Mouse (Mus musculus) MEL-GATA-1-ER (cell line): Measurements from ENCODE around the gene Zfp185.
"Not testable (repeated sequence)": the region's sequence is repeated elsewhere in the genome, so short reads cannot be mapped to it uniquely, and the experiment has no call there.

Experiments used
- DNase-seq: peaks from one replicate; pipeline ENCODE4 v3.0.0-alpha.2; 2012; ENCODE audit warnings: low read depth; ENCODE audit errors: extremely low read depth

Zfp185 gene

DNA sequence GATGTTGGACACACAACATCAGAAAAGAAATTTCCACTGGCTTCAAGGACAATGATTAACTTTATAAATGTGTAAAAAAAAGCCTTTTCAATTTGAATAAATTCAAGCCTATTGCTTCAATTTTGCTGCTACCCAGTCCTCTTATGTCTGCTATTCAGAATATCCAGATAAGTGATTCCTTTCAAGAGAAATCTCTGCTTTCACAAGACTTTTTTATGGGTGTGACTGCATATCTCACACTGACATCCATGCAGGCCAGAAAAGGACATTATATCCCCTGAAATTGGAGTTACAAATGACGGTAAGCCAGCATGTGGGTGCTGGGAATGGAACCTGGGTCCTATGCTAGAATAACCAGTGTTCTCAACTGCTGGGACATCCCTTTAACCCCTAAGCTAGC lies 74.4 kb downstream of the Zfp185 start:
- no peak for DNase-seq

GRCm38 (mm10) chrX:73062323-73062722 lies 75.2 kb downstream of the Zfp185 start:
- DNase-seq = peak; percentile 55

GRCm38 (mm10) chrX:73063512-73064414 lies 76.6 kb downstream of the Zfp185 start:
- DNase-seq = no peak

DNA sequence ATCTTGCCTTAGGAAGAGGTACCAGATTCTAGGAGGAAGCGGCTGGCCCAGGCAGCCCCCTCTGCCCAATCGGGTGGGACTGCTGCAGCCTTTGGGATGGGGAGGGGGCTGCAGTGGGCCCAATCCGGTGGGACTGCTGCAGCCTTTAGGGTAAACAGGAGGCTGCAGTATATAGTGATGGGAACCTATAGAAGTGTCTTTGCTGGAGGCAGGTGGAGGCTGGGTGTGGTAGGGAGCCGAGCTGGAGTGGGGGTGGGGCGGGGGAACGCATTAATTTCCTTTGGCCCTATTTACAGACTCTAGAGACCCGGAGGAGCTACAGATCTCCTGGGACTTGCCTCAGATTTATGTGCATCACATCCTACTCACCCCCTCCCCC lies 77.3 kb downstream of the Zfp185 start, which contains the start of gene Pnma3:
Gene Pnma3, plus strand, starts transcription at position 373 of the 379 bp plus-strand sequence.
- DNase-seq = no peak

DNA sequence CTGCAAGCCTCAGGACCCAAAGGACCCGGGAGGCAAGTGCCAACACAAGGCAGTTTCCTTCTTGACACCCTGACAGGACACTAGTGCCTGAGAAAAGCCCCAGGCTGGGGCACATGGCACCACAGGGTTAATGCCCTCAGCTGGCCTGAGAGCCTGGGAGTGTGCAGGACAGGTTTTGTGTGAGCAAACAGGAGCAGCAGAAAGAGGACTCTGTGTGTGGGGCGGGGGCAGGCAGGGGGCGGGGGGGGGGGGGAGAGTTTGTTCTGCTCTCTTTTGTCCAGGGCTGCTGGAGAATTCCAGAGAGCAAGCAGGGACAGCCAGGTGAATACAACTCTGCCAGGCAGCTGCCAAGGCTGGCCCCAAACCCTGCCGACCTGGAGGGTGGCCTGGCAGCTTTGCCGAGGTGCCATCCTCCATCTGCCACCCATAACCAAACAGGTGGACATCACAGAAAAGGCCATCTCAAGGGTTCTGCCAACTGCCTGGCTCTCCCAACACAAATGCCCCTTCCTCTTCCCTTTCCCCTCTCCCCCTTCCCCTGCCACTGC lies 79.7 kb downstream of the Zfp185 start:
- not testable (repeated sequence) for DNase-seq
